Mouse (Mus musculus) small intestine, adult 2 months (tissue): ENCODE results near the gene Hivep1. TPM values are rescaled to one million over a fixed set of nuclear protein-coding genes. Genes with fewer than 3 reads are reported as not detected.

ENCODE experiments used
- H3K27ac ChIP-seq: fragments of 200-500 bp; 2 replicates; pipeline ENCODE4 v1.5.1; 2012; ENCODE audit warnings: low read depth, low read length, control low read depth, inconsistent platforms; ENCODE audit not compliant: insufficient read depth
- H3K27me3 ChIP-seq: fragments of 200-500 bp; 2 replicates; pipeline ENCODE4 v1.6.1; 2012; ENCODE audit warnings: mild to moderate bottlenecking, moderate library complexity, low read length, inconsistent platforms; ENCODE audit not compliant: control insufficient read depth, insufficient read depth
- H3K36me3 ChIP-seq: fragments of 200-500 bp; 2 replicates; pipeline ENCODE4 v1.6.1; 2012; ENCODE audit warnings: mild to moderate bottlenecking, low read length, control low read depth, inconsistent platforms; ENCODE audit not compliant: control insufficient read depth, insufficient read depth
- H3K4me1 ChIP-seq: fragments of 200-500 bp; 2 replicates; pipeline ENCODE4 v1.6.1; 2012; ENCODE audit warnings: low read length, inconsistent platforms, mixed read lengths; ENCODE audit not compliant: control insufficient read depth, insufficient read depth, insufficient read length
- H3K4me3 ChIP-seq: fragments of 200-500 bp; 2 replicates; pipeline ENCODE4 v1.5.1; 2012; ENCODE audit warnings: low read depth, mild to moderate bottlenecking, control low read depth, inconsistent platforms, low read length, moderate library complexity
- CTCF ChIP-seq: fragments of 200-500 bp; IDR thresholded peaks from 2 replicates; pipeline ENCODE4 v1.5.1; 2012; ENCODE audit warnings: low read depth, mild to moderate bottlenecking, control low read depth, inconsistent platforms, low read length, moderate library complexity, mixed read lengths; ENCODE audit not compliant: insufficient replicate concordance, insufficient read length; ENCODE audit errors: extremely low read depth
- POLR2A ChIP-seq: fragments of 200-500 bp; IDR thresholded peaks from 2 replicates; pipeline ENCODE4 v1.6.1; 2012; ENCODE audit warnings: low read depth, mild to moderate bottlenecking, control low read depth, inconsistent platforms, low read length, moderate library complexity
- WGBS: fragments of 180-500 bp; shearing (Covaris S2); methylation state at CpG from one replicate; pipeline ENCODE4 v1.1.7; 2018; 5-methylcytosine and 5-hydroxymethylcytosine counted together
- polyA plus RNA-seq: library from polyadenylated mRNA; depleted of rRNA; stranded (reverse); fragments of >200 nt; gene quantifications from 2 replicates; pipeline ENCODE4 v1.2.3, GENCODE M21; 2012

The Hivep1 gene
- polyA plus RNA-seq, 1 experiment = 27.9 TPM

DNA sequence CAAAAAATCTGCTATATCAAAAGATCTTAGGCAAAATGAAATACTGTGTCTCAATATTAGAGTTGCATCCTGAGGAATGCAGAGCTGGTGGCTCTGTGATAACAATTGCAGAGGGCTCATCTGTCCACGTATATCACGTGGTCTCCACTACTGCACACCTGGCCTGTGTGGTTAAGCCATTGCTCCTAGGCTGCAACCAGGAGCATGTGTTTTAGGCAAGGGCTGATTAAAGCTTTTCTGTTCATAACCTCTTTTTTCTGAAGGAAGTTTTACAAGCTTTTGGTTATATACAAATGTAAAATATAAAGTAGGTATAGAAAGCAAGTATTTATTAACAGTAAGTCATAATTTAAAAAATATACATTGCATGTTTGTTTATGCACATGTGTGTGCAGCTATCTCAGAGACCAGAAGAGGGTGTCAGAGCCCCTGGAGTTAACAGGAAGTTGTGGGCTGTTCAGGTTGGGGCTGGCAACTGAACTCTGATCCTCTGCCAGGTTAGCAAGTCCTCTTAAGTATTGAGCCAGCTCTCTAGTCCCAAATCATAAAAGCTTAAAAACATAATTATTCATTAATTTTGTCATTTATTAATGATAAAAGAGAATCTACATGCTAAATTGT is 5.0 kb downstream of the Hivep1 start:
- no peak overlapping the region for H3K27ac ChIP-seq
- TF ChIP-seq CTCF = no peak
- TF ChIP-seq POLR2A = no peak
- H3K4me3 ChIP-seq = no peak overlapping the region
- 93% methylated on average over 2 of the region's 2 CpGs for WGBS
- peaks cover 8% of the 10 kb centered on the region for H3K4me1 ChIP-seq
- no peaks in the 10 kb centered on the region for H3K27me3 ChIP-seq
- peaks cover 34% of the 10 kb centered on the region for H3K36me3 ChIP-seq

DNA sequence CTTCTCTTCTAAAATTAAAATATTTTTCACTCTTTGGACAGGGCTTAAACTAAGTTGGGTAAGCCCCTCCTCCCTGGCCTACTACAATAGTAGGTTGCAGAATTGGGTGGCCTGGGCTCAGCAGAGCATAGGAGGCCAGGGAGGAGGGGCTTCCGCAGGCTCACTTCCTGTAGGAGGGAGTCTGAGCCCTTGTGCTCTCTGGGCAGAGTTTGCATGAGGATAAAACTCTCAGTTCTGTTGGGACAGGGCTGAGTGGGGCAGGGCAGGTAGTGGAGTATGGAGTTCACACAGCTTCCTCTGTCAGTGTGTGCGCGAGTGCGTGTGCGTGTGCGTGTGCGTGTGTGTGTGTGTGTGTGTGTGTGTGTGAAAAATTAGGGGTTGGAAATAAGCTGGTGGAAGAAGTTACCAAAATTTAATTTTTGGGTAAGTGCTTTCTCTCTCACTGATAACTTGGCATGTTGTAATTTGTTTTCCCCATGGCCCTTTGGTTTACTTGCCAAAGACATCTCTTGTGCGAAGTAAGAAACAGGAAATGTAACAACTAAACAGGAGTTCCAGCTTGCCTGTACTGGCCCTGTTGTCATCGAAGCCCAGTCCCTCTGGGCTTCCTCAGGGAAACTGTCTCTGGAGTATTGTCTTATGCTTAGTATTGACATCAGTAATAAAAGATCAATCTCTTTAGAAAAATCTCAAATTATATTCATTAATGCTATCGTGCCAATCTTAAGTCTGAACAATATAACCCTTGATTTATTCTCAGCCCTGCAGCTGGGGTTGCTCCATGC is 9.2 kb downstream of the Hivep1 start:
- no peaks in the 10 kb centered on the region for H3K27me3 ChIP-seq
- peaks cover 38% of the 10 kb centered on the region for H3K36me3 ChIP-seq
- no peak for TF ChIP-seq POLR2A
- TF ChIP-seq CTCF = no peak
- H3K4me3 ChIP-seq = no peak overlapping the region
- 82% methylated on average over 10 of the region's 10 CpGs for WGBS
- H3K4me1 ChIP-seq = peaks cover 8% of the 10 kb centered on the region
- no peak overlapping the region for H3K27ac ChIP-seq

DNA sequence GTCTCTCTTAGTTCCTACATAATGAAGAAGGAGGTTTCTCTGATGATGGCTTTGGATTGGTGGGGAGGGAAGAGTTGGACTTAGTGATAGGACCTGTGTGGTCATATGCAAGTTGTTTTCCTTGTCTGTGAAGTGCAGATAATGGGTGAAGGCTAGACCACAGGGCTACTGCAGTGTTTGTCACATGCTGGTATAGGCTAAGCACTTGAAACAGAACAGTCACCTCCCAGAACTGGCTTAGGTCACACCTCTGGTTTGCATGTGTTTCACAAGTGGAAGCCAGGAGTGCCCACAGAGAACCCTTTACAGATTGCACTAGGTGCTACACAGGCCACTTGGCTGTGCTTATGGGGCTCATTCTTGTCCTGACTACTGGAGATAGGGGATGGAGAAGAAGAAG is 12.4 kb downstream of the Hivep1 start:
- TF ChIP-seq CTCF (no peak), POLR2A (no peak)
- Histone ChIP-seq H3K27ac (no peak overlapping the region), H3K4me3 (no peak overlapping the region), H3K27me3 (no peaks in the 10 kb centered on the region), H3K36me3 (peaks cover 37% of the 10 kb centered on the region), H3K4me1 (peaks cover 8% of the 10 kb centered on the region)

DNA sequence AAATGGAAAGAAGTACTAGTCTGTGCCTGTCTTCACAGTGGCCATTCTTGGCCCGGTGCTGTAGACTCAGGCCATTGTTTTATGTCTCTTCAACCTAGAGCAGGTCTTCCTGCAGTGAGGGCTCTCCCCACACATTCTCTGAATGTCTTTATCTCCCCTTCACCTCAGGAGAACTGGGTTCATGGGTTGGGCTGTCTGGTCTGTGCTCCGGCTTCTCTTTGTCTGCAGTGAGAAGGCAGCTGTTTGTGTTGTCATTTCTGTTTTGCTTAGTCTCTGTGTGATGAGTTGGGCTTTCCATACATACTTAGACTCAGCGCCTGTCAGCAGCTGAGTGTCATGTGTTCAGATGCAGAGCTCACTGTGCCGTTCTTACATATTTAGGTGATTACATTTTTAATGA is 18.4 kb downstream of the Hivep1 start:
- WGBS = 81% methylated on average over 4 of the region's 4 CpGs
- 0 out of 2 replicates have a peak, but pooled peaks cover 2% of the 10 kb centered on the region for H3K4me1 ChIP-seq
- no peaks in the 10 kb centered on the region for H3K27me3 ChIP-seq
- H3K36me3 ChIP-seq = peaks cover 16% of the 10 kb centered on the region
- no peak overlapping the region for H3K27ac ChIP-seq
- H3K4me3 ChIP-seq = no peak overlapping the region
- TF ChIP-seq CTCF = no peak
- no peak for TF ChIP-seq POLR2A

DNA sequence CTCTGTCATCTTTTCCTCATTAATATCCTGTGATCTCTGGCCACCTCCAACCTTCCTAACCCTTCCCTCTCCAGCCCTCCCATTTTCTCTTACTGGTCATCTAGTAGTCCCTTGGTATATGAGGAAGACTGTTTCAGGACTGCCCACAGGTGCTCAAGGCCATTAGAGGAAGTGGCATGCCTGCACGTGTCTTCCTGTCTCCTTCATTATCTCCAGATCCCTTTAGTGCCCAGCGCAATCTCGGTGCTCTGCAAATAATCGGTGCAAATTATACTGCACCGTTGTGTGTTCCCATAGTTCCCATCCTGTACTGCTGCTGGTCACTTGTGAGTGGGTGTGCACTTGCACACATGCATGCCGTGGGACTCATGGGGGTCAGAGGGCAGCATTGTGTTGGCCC is 19.2 kb downstream of the Hivep1 start:
- H3K4me1 ChIP-seq = 0 out of 2 replicates have a peak, but pooled peaks cover 2% of the 10 kb centered on the region
- no peak overlapping the region for H3K27ac ChIP-seq
- no peak overlapping the region for H3K4me3 ChIP-seq
- no peaks in the 10 kb centered on the region for H3K27me3 ChIP-seq
- TF ChIP-seq CTCF = no peak
- TF ChIP-seq POLR2A = no peak
- H3K36me3 ChIP-seq = peaks cover 13% of the 10 kb centered on the region
- 38% methylated on average over 6 of the region's 6 CpGs for WGBS

DNA sequence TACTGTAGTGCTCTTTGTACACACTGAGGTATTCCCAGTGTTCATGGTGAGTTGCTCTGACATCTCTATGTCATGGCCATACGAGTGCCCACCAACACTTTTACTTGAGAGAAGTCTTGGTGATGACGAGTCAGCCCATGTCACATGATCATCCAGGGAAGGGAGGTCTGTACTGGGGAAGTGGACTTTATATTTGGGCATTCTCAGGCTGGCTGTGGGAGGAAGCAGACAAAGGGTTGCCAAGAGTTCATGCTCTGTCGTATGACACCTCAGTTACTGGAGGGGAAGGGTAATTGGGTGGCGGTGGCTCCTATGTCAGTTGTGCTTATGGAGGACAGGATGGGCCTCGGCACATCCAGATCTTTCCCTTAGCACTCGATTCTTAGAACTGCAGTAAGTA is 21.5 kb downstream of the Hivep1 start:
- TF ChIP-seq CTCF (no peak), POLR2A (no peak)

DNA sequence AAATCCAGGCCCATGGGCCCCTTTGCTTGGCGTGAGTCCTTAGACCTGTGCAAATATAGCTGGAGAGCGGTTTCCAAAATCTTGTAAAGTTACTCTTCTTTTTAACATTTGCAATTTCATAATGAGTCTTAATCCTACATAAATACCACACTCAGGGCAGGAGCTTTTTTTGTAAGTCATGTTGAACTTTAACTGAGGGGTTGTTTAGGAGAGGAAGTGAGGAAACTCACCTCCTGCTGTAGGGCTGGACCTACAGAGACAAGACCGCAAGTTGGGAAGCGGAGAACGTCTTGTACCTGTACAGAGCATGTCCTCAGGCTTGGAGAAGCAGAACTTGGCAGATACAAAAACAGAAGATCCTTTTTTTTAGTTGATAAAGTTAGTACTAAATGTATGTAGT is 23.7 kb downstream of the Hivep1 start:
- no peaks in the 10 kb centered on the region for H3K27me3 ChIP-seq
- TF ChIP-seq POLR2A = no peak
- TF ChIP-seq CTCF = no peak
- 96% methylated on average over 5 of the region's 5 CpGs for WGBS

More for the DNA sequence above, 21.5 kb downstream of the Hivep1 start:
- Histone ChIP-seq H3K27ac (no peak overlapping the region), H3K4me3 (no peak overlapping the region), H3K4me1 (0 out of 2 replicates have a peak, but pooled peaks cover 2% of the 10 kb centered on the region), H3K27me3 (no peaks in the 10 kb centered on the region), H3K36me3 (peaks cover 7% of the 10 kb centered on the region; the same call in 1 of the 2 replicates)
- 74% methylated on average over 6 of the region's 6 CpGs for WGBS

More for the DNA sequence above, 23.7 kb downstream of the Hivep1 start:
- Histone ChIP-seq H3K4me3 (no peak overlapping the region), H3K27ac (no peak overlapping the region), H3K4me1 (0 out of 2 replicates have a peak, but pooled peaks cover 2% of the 10 kb centered on the region), H3K36me3 (peaks cover 6% of the 10 kb centered on the region)
